Mouse (Mus musculus) kidney, postnatal 25 days (tissue): ENCODE results near the gene F12.
A peak's percentile ranks its signal among the peaks of the same experiment; 100 is the strongest.

Experiments used
- DNase-seq, 2 experiments: peaks; one replicate each; pipeline ENCODE4 v3.0.0; 2021; ENCODE audit warnings: mixed read lengths in 2 of 2

F12 gene

GRCm38 (mm10) chr13:55371007-55371681 is 55.4 kb downstream of the F12 start:
- no peak for DNase-seq

GRCm38 (mm10) chr13:55370234-55370633 is 56.4 kb downstream of the F12 start:
- peak; percentile 80 to 88 for DNase-seq

- no peak for DNase-seq
Observed at GRCm38 (mm10) chr13:55369531-55370114, 57.0 kb downstream of the F12 start, which contains the start of gene Rgs14. Gene Rgs14, plus strand, starts transcription at chr13:55369732.

GRCm38 (mm10) chr13:55368401-55368800 is 58.2 kb downstream of the F12 start:
- peak in 1 of 2 experiments; percentile 33 for DNase-seq
